Mouse (Mus musculus): ENCODE data around the gene Csrnp2.
A peak's percentile ranks its signal among the peaks of the same experiment; 100 is the strongest.

The Csrnp2 gene

GRCm38 (mm10) chr15:100478351-100478750, 16.9 kb downstream of the Csrnp2 start:
- no peak for DNase-seq (ENCODE audit: low spot score)

- DNase-seq (ENCODE audit: low spot score) = no peak
Measured at GRCm38 (mm10) chr15:100473926-100474503, 21.3 kb downstream of the Csrnp2 start.

- DNase-seq (ENCODE audit: low spot score) = no peak
Measured at GRCm38 (mm10) chr15:100470037-100470436, 25.3 kb downstream of the Csrnp2 start.

GRCm38 (mm10) chr15:100469189-100469545, 26.1 kb downstream of the Csrnp2 start:
- no peak for DNase-seq (ENCODE audit: low spot score)

- DNase-seq (ENCODE audit: low spot score) = peak; percentile 90
Measured at GRCm38 (mm10) chr15:100468295-100469188, 26.7 kb downstream of the Csrnp2 start, which contains the start of gene Letmd1. TSS of gene Letmd1 (plus strand) at chr15:100469023.

- DNase-seq (ENCODE audit: low spot score) = no peak
Measured at GRCm38 (mm10) chr15:100467738-100468137, 27.6 kb downstream of the Csrnp2 start.

GRCm38 (mm10) chr15:100465432-100465831, 29.9 kb downstream of the Csrnp2 start:
- DNase-seq (ENCODE audit: low spot score) = no peak

GRCm38 (mm10) chr15:100463712-100464111, 31.6 kb downstream of the Csrnp2 start:
- peak; percentile 62 for DNase-seq (ENCODE audit: low spot score)

- DNase-seq (ENCODE audit: low spot score) = no peak
Measured at GRCm38 (mm10) chr15:100462086-100462485, 33.2 kb downstream of the Csrnp2 start.

GRCm38 (mm10) chr15:100461646-100462045, 33.6 kb downstream of the Csrnp2 start:
- DNase-seq (ENCODE audit: low spot score) = no peak

GRCm38 (mm10) chr15:100460942-100461341, 34.3 kb downstream of the Csrnp2 start:
- no peak for DNase-seq (ENCODE audit: low spot score)

- peak; percentile 40 for DNase-seq (ENCODE audit: low spot score)
Measured at GRCm38 (mm10) chr15:100458055-100458454, 37.2 kb downstream of the Csrnp2 start.

GRCm38 (mm10) chr15:100457340-100457739, 37.9 kb downstream of the Csrnp2 start:
- peak; percentile 65 for DNase-seq (ENCODE audit: low spot score)

GRCm38 (mm10) chr15:100456356-100456991, 38.8 kb downstream of the Csrnp2 start:
- no peak for DNase-seq (ENCODE audit: low spot score)

GRCm38 (mm10) chr15:100452486-100452885, 42.8 kb downstream of the Csrnp2 start:
- DNase-seq (ENCODE audit: low spot score) = no peak

- peak; percentile 29 for DNase-seq (ENCODE audit: low spot score)
Measured at GRCm38 (mm10) chr15:100451245-100451644, 44.0 kb downstream of the Csrnp2 start.

GRCm38 (mm10) chr15:100449495-100449894, 45.8 kb downstream of the Csrnp2 start:
- no peak for DNase-seq (ENCODE audit: low spot score)

- no peak for DNase-seq (ENCODE audit: low spot score)
Measured at GRCm38 (mm10) chr15:100448572-100448971, 46.7 kb downstream of the Csrnp2 start.

GRCm38 (mm10) chr15:100446887-100447286, 48.4 kb downstream of the Csrnp2 start:
- no peak for DNase-seq (ENCODE audit: low spot score)

GRCm38 (mm10) chr15:100443126-100443922, 52.0 kb downstream of the Csrnp2 start:
- DNase-seq (ENCODE audit: low spot score) = peak; percentile 80

- DNase-seq (ENCODE audit: low spot score) = no peak
Measured at GRCm38 (mm10) chr15:100436518-100436917, 58.8 kb downstream of the Csrnp2 start.

GRCm38 (mm10) chr15:100436112-100436511, 59.2 kb downstream of the Csrnp2 start:
- no peak for DNase-seq (ENCODE audit: low spot score)
